Comparison of ENCODE assay signal across 18 mouse cellular contexts in genomic region chr16:51915929-51916308, GRCm38 (mm10).
DNase-seq lines count a peak whose midpoint lies in the region; ATAC-seq and TF ChIP-seq lines count a peak whose summit lies in the region.
"Had no signal": no experiment of that assay in that cellular context is flagged by ENCODE, and none has a peak within 500 bp of the region (broad histone marks: within the 10 kb centered on the region; RNA-seq: fewer than 3 reads in every experiment).

No protein-coding gene starts in this region.

- no peaks in the 10 kb centered on the region for H3K27me3 ChIP-seq in forebrain, embryonic 13.5 days
- no peaks in the 10 kb centered on the region for H3K27me3 ChIP-seq in hindbrain, embryonic 14.5 days (ENCODE audit: control insufficient read depth, insufficient read depth, low read length)
- H3K27me3 ChIP-seq in midbrain, embryonic 15.5 days (replicated peaks), result no peaks in the 10 kb centered on the region
- H3K27me3 ChIP-seq in thymus, adult 2 months (ENCODE audit: control insufficient read depth, insufficient read depth, low read length), result no peaks in the 10 kb centered on the region
- H3K27me3 ChIP-seq: liver, embryonic 13.5 days; Patski had no signal

- DNase-seq in layer of hippocampus, adult 2 months (ENCODE audit: low spot score in 2 of 2), result no peak
- no peak for DNase-seq in layer of hippocampus, postnatal 25 days (ENCODE audit: extremely low spot score in 1 of 2, low spot score in 1 of 2)
- DNase-seq in hindbrain, embryonic 14.5 days (ENCODE audit: low spot score), result no peak
- DNase-seq in thymus, adult 2 months, result no peak
- no peak for DNase-seq in heart, adult 11 months
- no peak for DNase-seq in lung, postnatal 36 days
- DNase-seq: adrenal gland, postnatal 25 days; cerebellum, adult 9-10 months; gastrocnemius, postnatal 36 days; heart, postnatal 14 days; liver, embryonic 13.5 days; right cerebral cortex, adult 18-20 months; thymus, adult 18-20 months had no signal

- peak overlapping the region; percentile 13 for H3K9ac ChIP-seq in forebrain, embryonic 13.5 days
- H3K9ac ChIP-seq in hindbrain, embryonic 14.5 days, result no peak overlapping the region
- no peak overlapping the region for H3K9ac ChIP-seq in midbrain, embryonic 15.5 days
- H3K9ac ChIP-seq: liver, embryonic 13.5 days had no signal

- H3K4me2 ChIP-seq in forebrain, embryonic 13.5 days, result peak overlapping the region; percentile 27
- peak overlapping the region; percentile 13; the same call in 1 of the 2 replicates for H3K4me2 ChIP-seq in hindbrain, embryonic 14.5 days (replicated peaks)
- H3K4me2 ChIP-seq in midbrain, embryonic 15.5 days, result peak overlapping the region; percentile 31
- H3K4me2 ChIP-seq: liver, embryonic 13.5 days had no signal

- WGBS in forebrain, embryonic 13.5 days, result 59% methylated on average over 13 of the region's 13 CpGs
- 75% methylated on average over 13 of the region's 13 CpGs for WGBS in hindbrain, embryonic 14.5 days
- 38% methylated on average over 13 of the region's 13 CpGs for WGBS in midbrain, embryonic 15.5 days
- 96% methylated on average over 13 of the region's 13 CpGs for WGBS in thymus, adult 2 months

- H3K27ac ChIP-seq in layer of hippocampus, adult 2 months, result peak overlapping the region; percentile 69
- H3K27ac ChIP-seq in forebrain, embryonic 13.5 days, result peak overlapping the region; percentile 4
- 0 out of 2 replicates have a peak overlapping the region, but pooled peaks have one; percentile 17 for H3K27ac ChIP-seq in hindbrain, embryonic 14.5 days
- no peak overlapping the region for H3K27ac ChIP-seq in midbrain, embryonic 15.5 days
- no peak overlapping the region for H3K27ac ChIP-seq in thymus, adult 2 months (ENCODE audit: control insufficient read depth, insufficient read depth, low read length)
- H3K27ac ChIP-seq: liver, embryonic 13.5 days had no signal

- TF ChIP-seq CTCF in layer of hippocampus, adult 2 months (conservative IDR thresholded peaks at IDR 0.05), result no peak
- no peak for TF ChIP-seq CTCF in thymus, adult 2 months (IDR thresholded peaks at IDR 0.05; ENCODE audit: borderline replicate concordance, control insufficient read depth, extremely low read depth, insufficient read depth, low read length, poor library complexity)

- TF ChIP-seq POLR2A in thymus, adult 2 months (IDR thresholded peaks at IDR 0.05; ENCODE audit: control insufficient read depth, extremely low read depth, insufficient read depth, low read length, poor library complexity), result no peak

- no peak overlapping the region for H3K4me3 ChIP-seq in layer of hippocampus, adult 2 months
- H3K4me3 ChIP-seq in forebrain, embryonic 13.5 days, result no peak overlapping the region
- no peak overlapping the region for H3K4me3 ChIP-seq in hindbrain, embryonic 14.5 days (replicated peaks; ENCODE audit: low read length)
- no peak overlapping the region for H3K4me3 ChIP-seq in midbrain, embryonic 15.5 days
- no peak overlapping the region for H3K4me3 ChIP-seq in thymus, adult 2 months (ENCODE audit: control insufficient read depth, insufficient read depth, low read length)
- H3K4me3 ChIP-seq: liver, embryonic 13.5 days; myocyte had no signal

- H3K36me3 ChIP-seq in forebrain, embryonic 13.5 days (ENCODE audit: poor library complexity, severe bottlenecking), result no peaks in the 10 kb centered on the region
- no peaks in the 10 kb centered on the region for H3K36me3 ChIP-seq in hindbrain, embryonic 14.5 days (replicated peaks; ENCODE audit: control insufficient read depth, insufficient read depth)
- H3K36me3 ChIP-seq in midbrain, embryonic 15.5 days (replicated peaks), result no peaks in the 10 kb centered on the region
- no peaks in the 10 kb centered on the region for H3K36me3 ChIP-seq in thymus, adult 2 months (ENCODE audit: control insufficient read depth, insufficient read depth, low read length)
- H3K36me3 ChIP-seq: liver, embryonic 13.5 days had no signal

- H3K4me1 ChIP-seq in forebrain, embryonic 13.5 days, result peaks cover 20% of the 10 kb centered on the region; the same call in 1 of the 2 replicates
- H3K4me1 ChIP-seq in hindbrain, embryonic 14.5 days (replicated peaks; ENCODE audit: control insufficient read depth, insufficient read depth, low read length), result peaks cover 20% of the 10 kb centered on the region
- H3K4me1 ChIP-seq in midbrain, embryonic 15.5 days, result peaks cover 21% of the 10 kb centered on the region
- H3K4me1 ChIP-seq in thymus, adult 2 months (replicated peaks; ENCODE audit: control insufficient read depth, insufficient read depth, low read length), result no peaks in the 10 kb centered on the region
- H3K4me1 ChIP-seq: liver, embryonic 13.5 days had no signal

- H3K9me3 ChIP-seq in forebrain, embryonic 13.5 days (replicated peaks), result no peaks in the 10 kb centered on the region
- peaks cover 3% of the 10 kb centered on the region; the same call in 1 of the 2 replicates for H3K9me3 ChIP-seq in hindbrain, embryonic 14.5 days (ENCODE audit: control insufficient read depth, low read length)
- H3K9me3 ChIP-seq in midbrain, embryonic 15.5 days, result no peaks in the 10 kb centered on the region
- H3K9me3 ChIP-seq: liver, embryonic 13.5 days had no signal

- no peak for ATAC-seq in forebrain, embryonic 13.5 days
- 0 out of 2 replicates have a peak, but pooled peaks have one; percentile 37 for ATAC-seq in hindbrain, embryonic 14.5 days (ENCODE audit: low FRiP score)
- ATAC-seq in midbrain, embryonic 15.5 days (replicated peaks), result peak; percentile 38; the same call in 1 of the 2 replicates
- ATAC-seq: activated CD4-positive, CD25-positive, alpha-beta regulatory T cell, adult 4 months; Patski had no signal

Comparison
In these comparisons a context has a peak if more than half of its experiments do, and no peak if none do; other contexts are left out.
1. H3K27ac ChIP-seq: peak in layer of hippocampus, adult 2 months (single experiment), forebrain, embryonic 13.5 days (single experiment) and hindbrain, embryonic 14.5 days (single experiment); none in midbrain, embryonic 15.5 days (single experiment) and thymus, adult 2 months (single experiment).
2. Peak in every context shown above with its lines, with median percentiles within 50 percentile points of each other: H3K4me2 ChIP-seq.